Mouse (Mus musculus): ENCODE results near the gene Susd6.

DNA sequence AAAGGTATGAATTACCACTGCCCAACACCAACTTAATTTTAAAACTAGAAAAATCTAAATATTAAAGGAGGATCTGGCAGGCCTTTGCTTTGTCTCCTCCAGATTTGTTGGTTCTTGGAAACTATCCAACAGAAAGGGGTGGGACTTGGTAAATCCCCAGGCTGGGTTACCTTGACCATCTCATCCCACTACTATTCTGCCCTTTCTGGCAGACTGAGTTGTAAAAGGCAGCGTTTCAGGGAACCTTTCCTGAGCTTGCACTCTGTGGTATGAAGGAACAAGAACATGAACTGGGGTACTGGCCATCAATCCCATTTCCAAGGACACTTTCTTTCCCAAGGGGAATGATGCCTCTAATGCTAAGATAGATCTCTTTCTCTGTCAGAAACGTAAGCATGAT lies 52.9 kb downstream of the Susd6 start:
- TF ChIP-seq CTCF (IDR thresholded peaks at IDR 0.05; ENCODE audit: low read depth, low read length): no peak
- TF ChIP-seq GATA1 (IDR thresholded peaks at IDR 0.05; ENCODE audit: borderline replicate concordance, low read length): no peak
- no peak for TF ChIP-seq GATA2 (IDR thresholded peaks at IDR 0.05; ENCODE audit: borderline replicate concordance, low read depth, low read length)
- TF ChIP-seq POLR2AphosphoS5 (IDR thresholded peaks at IDR 0.05; ENCODE audit: insufficient replicate concordance, low read depth, low read length): no peak
- TF ChIP-seq TAL1 (conservative IDR thresholded peaks at IDR 0.05; ENCODE audit: low read depth, low read length): no peak

Data from G1E (cell line).